Mouse (Mus musculus) regulatory T cell (primary cell): ENCODE results near the gene Usp9y.

Source experiments
- in situ Hi-C: fragments of 300-600 bp; cut with MboI, MseI; formaldehyde crosslinking; loops from one replicate; pipeline ENCODE4 v1.15.1; 2025; ENCODE audit warnings: high pct_unique_total_duplicates

The Usp9y gene

DNA sequence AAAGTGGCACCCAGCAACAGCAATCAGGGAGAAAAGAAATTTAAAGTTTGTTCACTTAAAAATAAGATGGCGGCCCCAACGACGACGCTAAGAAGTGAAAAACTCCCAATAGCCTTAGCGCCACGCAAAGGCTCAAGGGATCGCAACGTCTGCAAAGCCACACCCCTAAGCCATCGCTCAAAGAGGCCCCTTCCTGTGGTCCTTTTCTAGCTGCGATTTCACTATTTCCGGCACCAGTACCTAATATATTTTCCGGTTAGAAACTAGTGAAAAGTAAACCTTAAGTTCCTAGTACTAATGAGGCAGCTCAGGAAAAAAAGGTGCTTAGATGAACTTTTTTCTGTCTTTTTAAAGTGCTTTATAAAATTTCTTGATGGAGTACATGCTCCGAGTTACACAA lies at the start of gene Usp9y:
Gene Usp9y, minus strand, starts transcription at position 101 of the 400 bp plus-strand sequence.
- in situ Hi-C loops, result no loop called here

DNA sequence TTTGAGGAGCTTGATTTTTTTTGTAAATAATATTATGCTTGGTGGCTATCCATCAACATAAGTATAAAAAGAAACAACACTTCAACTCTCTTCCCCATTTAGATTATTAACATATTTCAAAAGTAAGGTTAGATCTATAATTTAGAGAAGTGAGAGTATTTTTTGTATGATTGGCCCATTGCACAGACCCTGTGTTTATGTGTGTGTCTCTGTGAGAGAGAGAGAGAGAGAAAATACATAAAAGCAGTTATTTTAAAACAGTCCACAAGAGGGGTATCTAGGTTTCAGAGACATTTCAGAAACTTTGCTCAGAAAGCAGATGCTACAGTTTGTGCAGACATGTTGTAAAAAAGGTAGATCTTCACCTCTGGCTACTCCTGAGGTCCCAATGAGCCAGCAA lies 165.9 kb downstream of the Usp9y start:
- in situ Hi-C loops, result no loop called here

DNA sequence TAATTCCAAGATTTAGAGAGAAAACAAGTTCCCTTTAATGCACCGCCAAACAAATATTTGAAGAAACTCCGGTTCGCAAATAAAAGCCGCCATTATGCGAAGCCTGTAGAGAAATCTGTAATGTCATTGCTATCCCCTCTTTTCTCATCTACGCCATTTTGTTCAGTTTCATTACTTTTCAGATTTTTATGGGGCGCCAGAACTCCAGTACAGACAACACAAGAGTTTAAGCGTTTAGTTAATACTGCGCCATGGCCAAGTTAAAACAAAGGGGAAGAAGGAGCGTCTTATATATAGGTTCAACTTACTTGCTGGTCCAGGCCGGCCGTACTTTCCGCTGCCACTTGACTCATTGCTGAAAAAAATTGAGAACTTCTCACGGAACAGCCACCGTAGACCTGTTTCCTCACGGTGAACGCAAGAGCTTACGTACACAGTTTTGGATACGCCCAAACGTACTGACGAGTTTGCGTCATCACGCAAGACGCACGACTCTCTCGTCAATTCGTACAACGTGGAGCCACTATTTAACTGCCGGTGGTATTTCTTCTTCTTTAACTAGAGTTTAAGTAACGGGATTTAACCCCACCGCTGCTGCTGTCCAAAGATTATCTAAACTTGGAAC lies 173.3 kb downstream of the Usp9y start, which contains the start of gene Ddx3y:
Gene Ddx3y, minus strand, starts transcription at position 459 of the 625 bp plus-strand sequence.
- in situ Hi-C loops, result no loop called here

DNA sequence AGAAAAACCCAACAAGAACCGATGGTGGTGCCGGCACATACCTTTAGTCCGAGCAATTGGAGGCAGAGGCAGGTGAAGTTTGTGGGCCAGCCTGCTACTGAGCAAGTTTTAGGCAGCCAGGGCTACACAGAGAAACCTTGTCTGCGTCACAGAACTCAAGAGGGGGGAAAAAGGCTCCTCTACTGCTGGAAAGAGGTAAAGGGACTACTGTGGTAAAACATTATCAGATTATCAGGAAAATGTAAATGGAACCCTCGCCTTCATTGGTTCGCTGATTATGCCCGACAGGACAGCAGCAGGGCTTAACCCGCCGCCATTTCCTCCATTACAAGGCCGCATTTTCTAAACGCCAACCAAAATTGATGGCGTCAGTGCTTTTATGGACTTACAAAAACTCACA lies 173.8 kb downstream of the Usp9y start:
- in situ Hi-C loops, result no loop called here
